Mouse (Mus musculus) G1E (cell line): Measurements from ENCODE around the gene 9930111J21Rik2.

Experiments
- CTCF ChIP-seq: IDR thresholded peaks from 2 replicates; pipeline ENCODE4 v1.5.1; 2012; ENCODE audit warnings: low read depth, low read length, inconsistent platforms, mixed read lengths
- GATA1 ChIP-seq: IDR thresholded peaks from 2 replicates; pipeline ENCODE4 v1.6.1; 2012; ENCODE audit warnings: borderline replicate concordance, low read length, inconsistent platforms, mixed read lengths
- GATA2 ChIP-seq: IDR thresholded peaks from 2 replicates; pipeline ENCODE4 v1.6.1; 2012; ENCODE audit warnings: low read depth, low read length, inconsistent platforms, borderline replicate concordance

DNA sequence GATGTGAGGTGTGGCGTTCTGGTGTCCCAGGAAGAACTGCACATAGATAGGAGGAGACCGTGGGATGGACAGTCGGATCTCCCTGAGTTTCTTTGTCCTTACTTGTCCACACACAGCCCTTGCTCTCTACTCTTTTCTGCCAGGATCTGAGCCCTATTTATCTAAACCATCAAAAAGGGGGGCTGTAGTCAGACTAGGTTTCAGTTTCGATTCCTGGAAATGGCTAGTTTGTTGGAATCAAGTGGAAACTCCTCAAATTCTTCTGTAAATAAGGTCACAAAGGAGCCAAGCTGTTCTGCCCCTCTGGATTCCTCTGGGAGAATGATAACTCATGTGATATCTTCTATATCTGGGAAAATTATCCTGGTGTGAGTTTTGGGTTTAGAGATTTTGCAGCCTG lies 30.3 kb upstream of the 9930111J21Rik2 start:
- TF ChIP-seq CTCF, result no peak
- no peak for TF ChIP-seq GATA2
- TF ChIP-seq GATA1, result no peak
